Mouse (Mus musculus) forelimb bud, embryonic 11.5 days (tissue): ENCODE data around the gene Pfdn6.
"Not testable (repeated sequence)": the region's sequence is repeated elsewhere in the genome, so short reads cannot be mapped to it uniquely, and the experiment has no call there.

Experiments
- DNase-seq: peaks from one replicate; pipeline ENCODE4 v3.0.0-alpha.2; 2012; ENCODE audit warnings: low read depth, low spot score

The Pfdn6 gene

DNA sequence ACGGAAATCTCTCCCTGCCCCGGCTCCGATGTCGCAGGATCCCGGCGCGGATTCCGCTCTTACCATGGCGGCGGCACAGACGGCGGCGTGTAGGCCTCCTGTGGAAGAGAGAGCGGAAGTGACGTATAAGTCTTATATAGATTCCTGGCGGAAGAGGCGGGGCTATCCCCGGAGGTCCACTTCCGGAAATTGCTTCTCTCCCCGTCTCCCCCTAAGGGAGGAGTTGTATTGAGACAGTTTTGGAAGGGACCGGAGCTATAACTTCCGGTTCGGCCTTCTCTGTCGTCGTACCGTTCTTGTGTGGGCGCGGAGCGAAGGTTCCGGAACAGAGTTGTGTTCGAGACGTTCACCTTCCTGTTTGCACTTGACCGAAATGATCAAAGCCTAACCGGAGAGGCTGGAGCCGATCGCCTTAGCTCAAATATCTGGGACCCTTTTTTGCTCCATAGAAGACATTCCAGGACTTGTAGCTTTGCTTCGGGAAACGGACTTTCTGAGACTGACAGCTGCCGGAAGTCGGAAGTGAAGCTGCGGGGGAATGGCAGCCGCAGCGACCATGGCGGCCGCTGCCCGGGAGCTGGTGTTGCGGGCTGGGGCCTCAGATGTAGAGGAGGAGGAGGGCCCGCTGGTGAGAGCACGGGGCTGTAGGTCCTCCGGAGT, 15.5 kb upstream of the Pfdn6 start, which contains the start of the genes Vps52 and Rps18:
TSS of gene Vps52 (plus strand) at position 258 of the 660 bp plus-strand sequence.
TSS of gene Rps18 (minus strand) at position 447 of the 660 bp plus-strand sequence.
- DNase-seq = peak; percentile 99

DNA sequence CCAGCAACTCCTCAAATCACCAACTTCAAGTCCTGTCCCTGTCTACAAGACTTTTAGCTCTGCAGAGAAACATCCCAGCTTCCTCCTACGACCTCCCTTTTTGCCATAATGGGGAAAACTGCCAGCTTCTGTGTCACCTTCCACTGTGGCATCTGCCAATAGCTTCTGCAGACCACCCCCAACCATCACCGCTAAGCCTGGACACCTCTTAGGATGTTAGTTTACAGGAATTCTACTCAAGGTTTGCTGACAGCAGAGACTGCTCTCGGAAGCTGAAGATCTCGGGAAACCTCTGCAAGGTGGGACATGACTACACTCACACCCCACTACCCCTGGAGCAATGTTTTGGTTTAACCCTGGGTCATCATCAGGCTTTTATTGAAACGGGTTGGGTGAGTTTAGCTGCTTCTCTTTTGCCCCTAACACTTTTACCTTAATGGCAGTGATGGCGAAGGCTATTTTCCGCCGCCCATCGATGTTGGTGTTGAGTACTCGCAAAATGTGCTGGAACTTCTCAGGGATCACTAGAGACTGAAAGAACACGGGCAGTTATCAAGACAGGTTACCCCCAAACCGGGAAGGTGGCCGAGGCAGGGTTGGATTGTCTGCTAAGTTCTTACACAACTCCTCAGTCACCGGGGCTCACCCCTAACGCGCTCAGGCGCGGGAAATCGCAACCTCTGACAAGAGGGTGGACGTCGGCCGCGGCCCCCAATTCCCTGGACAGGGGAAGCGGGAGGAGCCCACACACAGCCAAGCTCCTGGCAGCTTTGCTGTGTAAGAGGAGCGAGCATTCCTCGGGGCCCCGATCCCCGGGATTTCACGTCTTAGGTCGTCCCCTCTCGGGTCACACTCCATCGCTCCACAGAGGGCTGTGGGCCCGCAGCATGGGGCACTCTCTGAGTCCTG, 14.8 kb upstream of the Pfdn6 start:
- DNase-seq = no peak

DNA sequence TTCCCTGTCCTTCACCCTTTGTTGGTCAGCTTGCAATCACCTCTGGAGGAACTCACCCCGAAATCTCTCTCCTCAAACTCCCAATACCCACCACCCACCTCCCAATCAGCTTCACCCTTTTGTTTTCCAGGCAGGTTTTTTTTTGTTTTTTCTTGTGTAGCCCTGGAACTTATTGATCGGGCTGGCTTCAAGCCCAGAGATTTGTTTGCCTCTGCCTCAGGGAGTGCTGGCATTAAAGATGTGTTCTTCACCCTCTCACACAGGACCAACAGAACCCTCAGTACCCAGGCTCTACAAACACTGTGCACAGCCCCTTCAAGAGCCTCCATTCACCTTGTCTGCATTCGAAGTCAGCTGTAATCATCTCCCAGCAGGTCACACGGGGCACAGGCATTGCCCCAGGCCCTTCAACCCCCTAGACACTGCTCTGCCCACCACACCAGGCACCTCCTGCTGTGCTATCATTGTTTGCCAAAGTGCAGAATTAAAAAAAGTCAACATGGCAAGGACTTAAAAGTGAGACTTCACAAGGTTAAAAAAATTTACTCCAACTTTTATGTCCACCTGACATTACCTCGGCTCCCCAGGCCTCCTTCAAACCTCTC, 13.9 kb upstream of the Pfdn6 start:
- no peak for DNase-seq

- no peak for DNase-seq
Measured at GRCm38 (mm10) chr17:33953310-33953709, 13.2 kb upstream of the Pfdn6 start.

GRCm38 (mm10) chr17:33952879-33953278, 12.7 kb upstream of the Pfdn6 start:
- DNase-seq = no peak

DNA sequence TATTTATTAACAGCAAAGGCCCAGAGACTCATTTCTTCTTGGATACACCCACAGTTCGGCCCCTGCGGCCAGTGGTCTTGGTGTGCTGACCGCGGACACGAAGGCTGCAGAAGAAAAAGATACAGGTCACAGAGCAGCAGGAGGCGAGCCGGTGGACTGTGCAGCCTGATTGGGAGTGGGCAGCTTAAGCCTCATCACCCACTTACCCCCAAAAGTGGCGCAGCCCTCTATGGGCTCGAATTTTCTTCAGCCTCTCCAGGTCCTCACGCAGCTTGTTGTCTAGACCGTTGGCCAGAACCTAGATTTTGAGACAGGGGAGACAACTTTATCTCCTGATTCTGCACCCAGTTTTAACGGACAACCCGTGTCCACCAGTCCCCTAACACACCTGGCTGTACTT, 11.9 kb upstream of the Pfdn6 start:
- not testable (repeated sequence) for DNase-seq

DNA sequence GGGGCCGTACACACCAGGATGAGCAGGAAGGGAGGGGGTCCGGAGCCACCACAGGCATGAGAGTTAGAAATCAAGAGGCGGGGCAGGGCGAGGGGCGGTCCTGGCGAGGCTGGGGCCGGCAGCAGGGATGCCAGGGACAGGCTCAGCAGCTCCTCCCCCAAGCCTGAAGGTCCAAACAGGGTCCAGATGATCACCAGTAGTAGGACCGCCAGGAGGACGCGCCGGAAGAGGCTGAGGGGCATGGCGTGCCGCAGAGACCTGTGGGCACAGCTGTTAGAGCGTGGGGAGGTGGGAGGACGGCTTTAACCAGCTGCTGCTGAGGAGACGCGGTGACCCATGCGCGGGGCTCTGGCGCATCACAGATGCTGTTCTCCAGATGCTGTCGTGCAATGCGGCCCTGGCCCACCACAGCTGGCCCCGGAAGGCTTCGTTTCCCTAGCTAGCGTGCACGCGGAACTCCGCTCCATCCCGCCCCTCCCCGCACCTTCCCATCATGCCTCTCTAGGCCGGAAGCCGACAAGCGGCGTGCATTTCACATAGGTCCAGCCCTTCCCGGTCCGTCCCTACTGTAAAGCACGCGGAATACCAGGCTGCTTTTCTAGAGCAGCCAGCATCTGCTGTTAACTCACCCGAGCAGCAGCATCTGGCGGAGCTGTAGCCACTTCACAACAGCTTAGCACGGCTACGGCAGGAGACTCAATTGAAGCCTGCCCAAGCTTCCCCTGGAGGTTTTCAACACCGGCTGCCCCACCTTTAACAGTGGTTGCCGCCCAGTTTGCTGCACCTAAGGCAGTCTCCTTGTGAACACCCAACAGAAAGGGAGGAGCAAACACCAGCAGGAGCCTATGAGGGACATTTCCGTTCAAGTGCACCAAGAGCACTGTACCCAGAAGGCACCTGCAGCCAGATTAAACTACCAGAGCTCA, 11.1 kb upstream of the Pfdn6 start, which contains the start of gene B3galt4:
TSS of gene B3galt4 (minus strand) at position 468 of the 926 bp plus-strand sequence.
- DNase-seq = peak; percentile 92

DNA sequence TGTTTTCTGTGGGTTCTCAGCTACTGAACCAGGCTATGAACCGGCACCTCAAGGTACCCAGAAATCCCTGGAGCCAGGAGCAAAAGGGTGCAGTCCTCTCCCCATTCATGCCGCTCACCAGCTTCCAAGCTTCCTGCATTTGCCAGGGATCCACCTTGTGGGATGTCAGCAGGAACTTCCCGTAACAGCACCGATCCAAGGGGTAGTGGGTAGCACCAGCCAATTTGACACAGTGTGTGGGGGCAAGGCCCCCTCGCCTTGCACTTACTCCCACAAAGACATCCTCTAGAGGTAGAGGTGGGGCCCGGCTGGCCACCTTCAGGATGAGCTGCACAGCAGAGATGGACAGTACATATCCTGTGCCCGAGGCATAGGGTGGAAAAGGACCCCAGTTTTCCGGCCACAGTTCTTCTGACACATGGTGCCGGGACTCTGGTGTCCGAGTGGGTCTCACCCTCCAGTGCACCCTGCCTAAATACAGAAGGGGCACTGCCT, 10.0 kb upstream of the Pfdn6 start:
- no peak for DNase-seq

GRCm38 (mm10) chr17:33948905-33949537, 8.9 kb upstream of the Pfdn6 start:
- no peak for DNase-seq

- DNase-seq = no peak
Measured at GRCm38 (mm10) chr17:33948090-33948904, 8.2 kb upstream of the Pfdn6 start.

DNA sequence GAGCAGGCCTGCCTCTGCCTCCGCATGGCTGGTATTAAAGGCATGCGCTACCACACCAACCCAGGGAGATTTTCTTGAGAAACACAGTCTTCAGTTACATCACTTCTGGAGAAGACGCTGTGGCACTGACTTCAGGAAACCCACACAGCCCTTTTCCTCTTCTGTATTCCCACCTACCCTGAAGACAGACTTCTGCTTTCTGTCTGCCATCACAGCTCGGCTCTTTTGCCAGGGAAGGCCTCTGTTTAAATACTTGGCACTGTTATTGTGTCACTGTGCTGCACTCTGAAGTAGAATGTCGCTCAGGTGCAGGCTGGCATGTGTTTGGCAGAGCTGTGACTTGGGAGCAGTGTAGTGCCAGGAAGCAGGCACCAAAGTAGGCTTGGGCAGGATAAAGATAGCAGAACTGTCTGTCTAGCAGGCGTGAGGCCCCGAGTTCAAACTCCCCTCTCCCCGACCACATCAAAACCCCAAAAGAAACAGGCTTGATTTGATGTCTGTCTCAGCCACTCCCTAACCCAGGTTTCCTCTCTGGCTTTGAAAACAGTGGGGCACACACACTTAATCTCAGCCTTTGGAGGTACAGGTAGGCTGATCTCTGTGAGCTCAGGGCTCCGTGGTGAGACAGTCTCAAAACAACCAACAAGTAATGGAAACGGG, 7.4 kb upstream of the Pfdn6 start:
- DNase-seq = no peak

- DNase-seq = no peak
Measured at GRCm38 (mm10) chr17:33943454-33943853, 3.3 kb upstream of the Pfdn6 start.

DNA sequence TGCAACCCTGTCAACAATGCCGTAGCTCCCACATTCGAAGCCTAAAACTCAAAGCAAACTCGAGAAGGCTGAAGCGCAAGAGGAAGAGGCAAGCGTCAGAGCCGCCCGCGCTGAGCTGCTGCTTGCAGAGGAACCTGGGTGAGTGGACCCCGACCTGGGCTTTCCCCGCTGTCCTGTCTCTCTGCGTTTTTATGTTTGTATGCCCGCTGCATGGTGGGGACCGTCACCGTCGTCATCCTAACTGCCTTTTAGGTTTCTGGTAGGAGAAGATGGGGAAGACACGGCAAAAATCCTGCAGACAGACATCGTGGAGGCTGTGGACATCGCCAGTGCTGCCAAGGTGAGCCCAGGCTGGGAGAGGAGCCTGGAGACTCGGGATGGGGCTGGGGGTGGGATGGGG, 1.2 kb upstream of the Pfdn6 start:
- no peak for DNase-seq

GRCm38 (mm10) chr17:33940981-33941380, 838 bp upstream of the Pfdn6 start:
- no peak for DNase-seq

- no peak for DNase-seq
Measured at GRCm38 (mm10) chr17:33938783-33939182, 1.4 kb downstream of the Pfdn6 start.

- no peak for DNase-seq
Measured at GRCm38 (mm10) chr17:33936993-33937392, 3.1 kb downstream of the Pfdn6 start.

GRCm38 (mm10) chr17:33935422-33936055, 4.6 kb downstream of the Pfdn6 start:
- no peak for DNase-seq

DNA sequence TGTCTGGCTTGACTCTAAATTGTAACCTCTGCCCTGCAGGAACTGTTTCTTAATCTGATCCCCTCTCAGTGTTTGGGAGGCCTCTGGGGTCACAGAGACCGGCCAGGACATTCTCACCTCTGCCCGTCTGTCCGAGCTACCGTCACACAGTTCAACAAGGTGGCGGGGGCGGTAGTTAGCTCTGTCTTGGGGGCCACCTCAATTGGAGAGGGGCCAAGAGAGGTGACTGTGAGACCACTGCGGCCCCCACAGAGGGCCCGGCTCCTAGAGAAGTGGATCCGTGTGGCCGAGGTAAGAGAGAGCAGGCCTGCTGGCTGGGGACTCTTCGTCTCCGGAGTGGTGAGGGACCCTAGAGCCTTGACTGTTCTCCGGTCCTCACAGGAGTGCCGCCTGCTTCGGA, 7.2 kb downstream of the Pfdn6 start:
- no peak for DNase-seq

DNA sequence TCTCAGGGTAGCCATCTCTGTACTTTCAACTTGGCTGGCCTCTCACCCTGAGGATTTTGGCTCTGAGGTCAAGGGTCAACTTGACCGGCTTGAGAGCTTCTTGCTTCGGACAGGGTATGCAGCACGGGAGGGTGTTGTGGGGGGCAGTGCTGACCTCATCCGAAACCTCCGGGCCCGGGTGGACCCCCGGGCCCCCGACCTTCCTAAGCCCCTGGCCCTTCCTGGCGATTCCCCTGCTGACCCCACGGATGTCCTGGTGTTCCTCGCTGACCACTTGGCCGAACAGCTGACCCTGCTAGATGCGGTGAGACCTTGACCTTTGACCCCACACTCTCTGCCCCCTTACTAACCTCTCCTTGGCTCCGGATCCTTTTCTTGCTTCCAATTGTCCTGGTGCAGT, 7.7 kb downstream of the Pfdn6 start:
- no peak for DNase-seq
